Mouse (Mus musculus) ovary, postnatal 10 days (tissue): ENCODE results near the gene Fam209.

Source experiments
- DNase-seq: peaks from one replicate; pipeline ENCODE4 v3.0.0; 2022; ENCODE audit warnings: low spot score

Gene Fam209

GRCm38 (mm10) chr2:172477860-172478259 lies 5.5 kb downstream of the Fam209 start:
- DNase-seq, result no peak

GRCm38 (mm10) chr2:172480296-172480695 lies 8.0 kb downstream of the Fam209 start:
- DNase-seq, result no peak

GRCm38 (mm10) chr2:172481654-172482385 lies 9.5 kb downstream of the Fam209 start:
- no peak for DNase-seq

- no peak for DNase-seq
These were observed 11.6 kb downstream of the Fam209 start for GRCm38 (mm10) chr2:172483766-172484413.

- no peak for DNase-seq
These were observed 12.5 kb downstream of the Fam209 start for GRCm38 (mm10) chr2:172484696-172485370.

GRCm38 (mm10) chr2:172496736-172497345 lies 24.5 kb downstream of the Fam209 start:
- no peak for DNase-seq

GRCm38 (mm10) chr2:172498823-172499222 lies 26.5 kb downstream of the Fam209 start:
- DNase-seq, result no peak

- DNase-seq, result no peak
These were observed 28.5 kb downstream of the Fam209 start for GRCm38 (mm10) chr2:172500752-172501316.

- DNase-seq, result no peak
These were observed 29.0 kb downstream of the Fam209 start for GRCm38 (mm10) chr2:172501341-172501740.

- no peak for DNase-seq
These were observed 29.8 kb downstream of the Fam209 start for GRCm38 (mm10) chr2:172502168-172502567.

- DNase-seq, result no peak
These were observed 33.8 kb downstream of the Fam209 start for GRCm38 (mm10) chr2:172506121-172506520.

GRCm38 (mm10) chr2:172510056-172510712 lies 37.9 kb downstream of the Fam209 start:
- no peak for DNase-seq

- no peak for DNase-seq
These were observed 38.6 kb downstream of the Fam209 start for GRCm38 (mm10) chr2:172510899-172511298.

- DNase-seq, result no peak
These were observed 44.2 kb downstream of the Fam209 start for GRCm38 (mm10) chr2:172516407-172516992.

GRCm38 (mm10) chr2:172520616-172521371 lies 48.5 kb downstream of the Fam209 start:
- DNase-seq, result no peak

- no peak for DNase-seq
These were observed 50.2 kb downstream of the Fam209 start for GRCm38 (mm10) chr2:172522528-172522927.
